Mouse (Mus musculus): ENCODE measurements around the gene Gm10118.
A peak's percentile ranks its signal among the peaks of the same experiment; 100 is the strongest.

Gene Gm10118

DNA sequence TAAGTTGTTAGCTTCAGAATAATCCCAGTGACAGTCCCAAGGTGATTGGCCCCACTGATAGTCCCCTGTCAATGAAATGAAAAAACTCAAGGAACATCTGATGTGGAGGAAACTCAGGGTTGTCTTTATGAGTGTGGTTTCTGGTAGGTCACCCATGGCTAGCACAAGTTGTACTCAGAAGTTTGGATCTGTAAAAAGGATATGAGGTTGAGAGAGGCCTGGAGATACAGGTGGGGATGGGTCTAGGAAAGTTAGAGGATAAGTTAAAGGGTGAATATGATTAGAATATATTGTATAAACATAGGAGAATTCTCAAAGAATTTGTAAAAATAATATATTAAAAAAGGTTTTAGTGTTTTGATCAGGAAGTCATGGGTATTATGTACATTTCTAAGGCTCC is at the start of gene Gm10118:
Gene Gm10118, minus strand, starts transcription at position 101 of the 400 bp plus-strand sequence.
- DNase-seq (ENCODE audit: low spot score in 2 of 2): no peak

GRCm38 (mm10) chr10:63972300-63972699 is 45.1 kb upstream of the Gm10118 start:
- no peak for DNase-seq (ENCODE audit: low spot score in 2 of 2)

- no peak for DNase-seq (ENCODE audit: low spot score in 2 of 2)
Observed at GRCm38 (mm10) chr10:63954308-63954930, 27.2 kb upstream of the Gm10118 start.

DNA sequence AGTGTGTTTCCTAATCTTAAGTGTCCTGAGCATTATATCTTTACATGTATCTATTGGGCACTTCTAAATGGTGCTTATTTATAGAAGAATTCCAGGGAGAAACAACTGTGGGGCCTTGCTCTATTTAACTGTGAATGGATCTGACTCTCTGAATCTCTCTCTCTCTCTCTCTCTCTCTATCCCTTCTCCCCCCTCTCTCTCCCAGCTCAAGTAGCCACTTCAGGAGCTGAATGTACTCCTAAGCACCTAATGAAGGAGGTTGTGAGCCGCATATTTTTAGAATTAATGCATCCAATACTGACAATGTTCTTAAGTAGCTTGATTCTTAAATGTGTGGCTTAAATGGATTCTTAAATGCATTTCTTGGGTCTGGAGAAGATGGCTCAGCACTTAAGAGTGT is 24.2 kb upstream of the Gm10118 start:
- no peak for DNase-seq (ENCODE audit: low spot score in 2 of 2)

DNA sequence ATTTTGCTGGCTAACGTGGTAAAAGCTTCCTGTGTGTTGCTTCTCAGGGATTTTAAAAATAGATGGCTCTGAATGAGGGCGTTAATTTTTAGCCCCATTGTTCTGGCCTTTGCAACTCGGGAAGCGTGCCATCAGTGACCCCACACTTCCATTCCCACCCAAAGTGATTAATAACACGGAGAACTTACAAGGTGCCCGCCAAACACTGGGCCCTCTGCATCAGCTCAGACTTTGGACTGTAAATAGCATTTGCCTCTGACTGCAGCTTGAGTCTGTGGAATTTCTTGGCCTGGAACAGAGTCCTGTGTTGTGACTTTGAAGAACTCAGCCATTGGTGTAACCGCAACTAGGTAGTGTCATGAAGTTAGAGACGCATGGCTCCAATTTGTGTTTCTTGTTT is 23.6 kb upstream of the Gm10118 start:
- DNase-seq (ENCODE audit: low spot score in 2 of 2): no peak

GRCm38 (mm10) chr10:63947266-63947665 is 20.0 kb upstream of the Gm10118 start:
- DNase-seq (ENCODE audit: low spot score in 2 of 2): peak; percentile 33 to 47

- DNase-seq (ENCODE audit: low spot score in 2 of 2): no peak
Observed at GRCm38 (mm10) chr10:63945534-63945933, 18.3 kb upstream of the Gm10118 start.

- no peak for DNase-seq (ENCODE audit: low spot score in 2 of 2)
Observed at GRCm38 (mm10) chr10:63933946-63934345, 6.7 kb upstream of the Gm10118 start.

DNA sequence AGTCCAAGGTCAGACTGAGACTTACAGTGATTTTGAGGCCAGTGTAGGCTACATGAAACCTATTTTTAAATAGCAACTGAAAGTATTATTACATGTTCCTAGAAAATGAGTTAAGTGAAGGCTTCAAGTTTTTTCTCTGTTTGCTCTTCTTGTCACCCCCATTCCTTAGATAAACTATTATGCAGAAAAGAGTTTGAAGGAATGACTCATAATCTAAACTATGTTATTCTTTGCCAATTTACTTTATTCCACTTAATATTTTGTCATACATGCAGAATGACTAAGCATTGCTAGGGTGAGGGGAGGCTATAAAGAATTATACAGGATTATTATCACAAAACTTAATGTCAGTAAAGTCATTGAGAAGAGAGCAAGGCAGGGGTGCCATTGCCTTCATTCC is 18.4 kb downstream of the Gm10118 start:
- no peak for DNase-seq (ENCODE audit: low spot score in 2 of 2)

DNA sequence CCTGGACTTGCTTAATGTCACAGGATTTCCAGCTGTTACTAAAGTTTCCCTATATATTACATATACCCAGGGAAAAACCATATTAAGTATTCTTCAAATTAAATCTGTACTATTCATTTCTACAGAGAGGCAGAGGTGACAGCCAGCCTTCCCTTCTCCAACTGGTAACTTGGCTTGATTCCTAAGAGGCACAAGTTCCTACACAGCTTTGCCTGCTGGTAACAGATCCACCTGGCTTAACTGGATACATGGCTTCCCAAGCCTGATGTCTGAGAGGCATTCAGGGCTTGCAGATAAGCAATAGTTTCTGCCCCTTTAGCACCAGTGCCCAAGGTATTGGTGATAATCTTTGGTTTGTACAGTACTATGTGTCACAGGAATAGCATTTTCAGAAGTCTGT is 27.3 kb downstream of the Gm10118 start:
- no peak for DNase-seq (ENCODE audit: low spot score in 2 of 2)

DNA sequence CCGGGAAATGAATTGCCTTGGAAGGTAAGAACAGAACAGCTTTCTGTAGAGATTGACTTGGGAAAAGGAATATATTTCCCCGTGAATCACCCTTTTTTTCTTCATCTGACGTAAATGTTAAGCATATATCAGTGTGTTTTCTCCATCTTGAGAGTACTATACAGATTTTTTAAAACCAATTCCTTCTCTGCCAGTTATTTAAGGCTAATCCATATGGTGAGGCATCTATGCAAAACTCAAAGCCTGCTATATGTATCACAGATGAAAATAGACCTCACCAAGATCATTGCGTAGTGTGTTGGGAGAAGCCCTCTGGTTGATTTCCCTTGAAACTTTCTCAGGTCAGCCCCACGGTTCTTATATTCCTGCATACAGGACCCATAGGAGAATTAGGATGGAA is 32.6 kb downstream of the Gm10118 start:
- peak in 1 of 2 experiments; percentile 14 for DNase-seq (ENCODE audit: low spot score in 2 of 2)

DNA sequence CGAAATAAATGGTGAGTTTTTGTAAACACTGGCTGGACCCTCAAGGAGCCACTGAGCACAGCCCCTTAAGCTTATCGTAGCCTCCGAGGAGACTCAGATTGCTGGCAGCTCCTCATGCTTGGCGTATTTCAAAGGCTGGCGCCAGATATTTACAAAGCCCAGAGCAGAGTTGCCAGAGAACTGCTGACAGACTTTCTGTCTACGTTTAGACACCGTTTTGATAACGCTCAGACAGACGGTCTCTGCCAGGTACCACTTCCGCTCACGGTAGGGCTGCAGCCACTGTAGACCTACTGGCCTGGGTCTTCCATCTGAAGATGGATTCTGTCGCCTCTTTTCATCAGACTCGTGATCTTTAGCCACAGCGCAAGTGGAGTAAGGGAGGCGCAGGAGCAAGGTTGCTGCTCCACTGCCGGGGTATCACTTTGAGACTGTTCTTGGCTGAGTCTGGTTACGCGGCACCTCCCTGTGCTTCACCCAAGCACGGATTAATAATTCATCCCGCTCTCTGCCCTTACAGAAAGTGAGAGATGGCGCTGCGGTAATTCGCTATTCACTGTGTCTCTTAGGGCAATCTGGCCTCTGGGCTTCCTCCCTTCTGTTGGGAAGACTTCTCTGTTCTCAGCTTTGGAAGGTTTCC is 40.7 kb downstream of the Gm10118 start:
- DNase-seq (ENCODE audit: low spot score in 2 of 2): peak; percentile 9 to 17

DNA sequence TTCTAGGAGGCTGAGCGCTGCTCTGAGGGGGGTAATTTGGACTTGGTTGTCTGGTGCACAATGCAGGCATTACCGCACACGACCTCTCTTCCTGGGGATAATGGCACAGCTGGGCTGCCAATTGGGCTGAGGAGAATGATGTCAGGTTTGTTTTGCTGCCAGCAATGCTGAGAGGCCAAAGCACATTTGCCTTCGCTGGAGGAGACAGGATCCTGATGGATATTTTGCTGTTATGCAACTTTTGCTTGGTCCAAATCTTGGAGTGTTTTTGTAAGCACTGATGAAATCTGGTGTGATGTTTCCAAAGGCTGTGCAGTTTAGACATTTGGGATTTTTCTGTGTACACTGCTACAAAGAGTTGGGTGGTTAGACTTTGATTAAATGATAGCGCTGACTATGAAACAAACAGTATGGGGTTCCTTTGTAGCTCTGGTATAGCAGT is 46.8 kb downstream of the Gm10118 start:
- DNase-seq (ENCODE audit: low spot score in 2 of 2): peak; percentile 6 to 26
